Mouse (Mus musculus) lung, postnatal 10 days (tissue): ENCODE results near the gene Srpk1.

Experiments
- DNase-seq: peaks from one replicate; pipeline ENCODE4 v3.0.0; 2021

The Srpk1 gene

GRCm38 (mm10) chr17:28622300-28622759, at the start of gene Srpk1:
Gene Srpk1, minus strand, starts transcription at chr17:28622709.
- peak; percentile 92 for DNase-seq

- no peak for DNase-seq
Measured at GRCm38 (mm10) chr17:28659564-28659963, 37.1 kb upstream of the Srpk1 start.

DNA sequence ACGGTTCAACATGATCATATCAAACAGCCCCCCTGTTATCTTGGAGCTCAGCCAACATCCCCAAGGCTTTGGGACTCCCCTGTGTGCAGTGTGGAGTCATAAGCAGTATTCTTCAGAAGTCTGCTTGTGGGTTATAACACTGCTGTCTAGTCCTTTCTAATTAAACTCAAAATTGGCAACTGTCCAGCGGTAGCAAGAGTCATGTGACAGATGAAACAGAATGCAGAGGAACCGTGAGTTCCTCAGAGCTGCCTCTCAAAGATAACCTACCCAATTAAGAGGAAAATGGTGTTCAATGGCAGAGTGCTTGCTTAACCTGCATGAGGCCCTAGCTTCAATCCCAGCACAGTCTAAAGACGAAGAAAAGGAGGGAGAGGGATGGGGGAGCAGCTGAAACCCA, 35.4 kb upstream of the Srpk1 start:
- no peak for DNase-seq

DNA sequence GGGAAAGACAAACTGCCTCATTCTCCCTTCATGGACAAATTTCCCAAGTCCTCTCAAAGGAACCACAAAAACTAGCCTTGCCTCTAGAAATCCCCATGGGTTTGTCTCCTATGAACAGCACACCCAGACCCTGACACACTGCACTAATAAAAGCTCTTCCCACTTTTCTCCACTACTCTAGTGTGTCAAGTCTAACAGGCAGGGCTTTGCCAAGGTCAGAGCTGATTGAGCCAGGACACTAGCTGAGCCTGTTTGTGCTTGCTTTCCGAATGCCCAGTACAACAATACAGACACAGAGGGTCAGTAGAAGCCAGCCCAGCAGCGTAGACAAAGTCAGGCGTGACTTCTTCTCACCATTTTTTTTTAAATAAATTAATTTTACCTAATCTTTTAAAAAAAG, 27.8 kb upstream of the Srpk1 start:
- no peak for DNase-seq

GRCm38 (mm10) chr17:28648607-28649370, 26.3 kb upstream of the Srpk1 start:
- DNase-seq: peak; percentile 42

DNA sequence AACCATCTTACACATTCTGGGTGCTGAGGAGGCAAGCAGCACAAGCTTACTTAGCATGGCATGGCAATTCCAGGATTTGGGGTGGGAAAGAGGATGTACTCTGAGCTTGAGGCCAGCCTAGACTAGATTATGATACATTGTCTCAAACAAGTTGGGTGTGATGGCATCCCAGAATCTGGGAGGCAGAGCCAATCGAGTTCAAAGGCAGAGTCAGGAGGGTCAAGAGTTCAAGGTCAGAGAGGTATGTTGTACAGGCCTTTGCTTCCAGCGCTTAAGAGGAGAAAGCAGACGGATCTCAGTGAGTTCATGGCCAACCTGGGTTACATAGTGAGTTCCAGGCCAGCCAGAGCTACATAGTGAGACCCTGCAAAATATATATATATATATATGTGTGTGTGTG, 23.7 kb upstream of the Srpk1 start:
- no peak for DNase-seq

DNA sequence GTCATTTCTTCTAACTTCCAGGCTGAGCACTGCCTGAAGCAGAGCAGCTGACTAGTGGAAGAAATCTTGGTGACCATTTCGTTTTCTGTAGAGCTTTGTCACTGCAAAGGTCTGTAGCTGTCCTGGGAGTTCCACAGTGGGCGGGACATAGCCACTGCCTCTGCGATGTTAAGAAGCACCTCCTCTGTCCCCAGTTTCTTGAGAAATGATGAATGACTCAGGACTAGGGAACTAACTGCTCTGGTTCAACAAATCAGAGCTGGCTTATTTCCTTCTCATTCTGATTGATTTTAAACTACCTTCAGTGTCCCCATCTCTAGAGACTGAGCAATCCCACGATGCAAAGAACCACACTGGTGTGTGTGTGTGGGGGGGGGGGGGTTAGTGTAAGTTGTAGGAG, 21.6 kb upstream of the Srpk1 start:
- no peak for DNase-seq

GRCm38 (mm10) chr17:28643697-28644096, 21.2 kb upstream of the Srpk1 start:
- no peak for DNase-seq

- no peak for DNase-seq
Measured at GRCm38 (mm10) chr17:28640113-28640512, 17.6 kb upstream of the Srpk1 start.

DNA sequence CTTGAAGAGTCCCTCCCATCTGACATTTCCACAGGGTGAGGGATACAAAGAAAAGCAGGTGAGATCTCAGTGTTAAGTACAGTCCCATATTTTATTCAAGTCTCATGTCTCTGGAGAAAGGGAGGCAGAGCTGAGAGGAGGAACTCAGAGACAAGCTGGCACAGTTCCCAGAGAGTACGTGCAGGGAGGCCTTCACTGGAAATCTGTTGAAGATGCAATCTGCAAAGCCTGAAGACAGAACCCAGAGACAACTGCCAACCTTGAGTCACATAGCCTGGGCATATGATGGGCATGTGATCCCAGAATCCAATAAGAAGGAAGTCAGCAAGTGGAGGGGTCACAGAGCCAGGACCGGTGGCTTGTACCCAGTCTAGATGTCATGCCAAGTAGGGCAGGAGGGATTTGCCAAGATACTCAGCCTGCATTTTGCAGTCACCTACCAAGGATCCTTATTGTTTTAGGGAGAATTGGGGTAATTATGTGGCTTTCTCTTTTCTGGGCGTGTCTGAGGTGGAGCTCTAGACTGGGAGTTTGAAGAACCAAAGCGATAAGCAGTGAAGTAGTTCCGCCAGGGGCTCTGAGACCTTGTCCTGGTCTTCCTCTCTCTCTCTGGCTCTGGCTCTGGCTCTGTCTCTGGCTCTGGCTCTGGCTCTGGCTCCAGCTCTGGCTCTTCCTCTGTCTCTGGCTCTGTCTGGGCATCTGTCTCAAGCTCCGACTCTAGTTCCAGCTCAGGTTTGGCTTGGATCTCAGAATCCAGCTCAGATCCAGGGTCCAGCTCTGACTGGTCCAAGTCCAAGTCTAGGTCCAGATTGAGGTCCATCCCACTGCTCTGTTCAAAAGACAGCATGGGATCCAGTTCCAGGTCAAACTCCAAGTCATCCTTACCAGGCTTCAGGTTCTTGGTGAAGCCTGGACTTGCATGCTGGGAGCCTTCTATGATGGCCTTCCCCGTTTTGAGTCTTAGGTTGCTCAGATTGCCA, 15.5 kb upstream of the Srpk1 start:
- DNase-seq: no peak

- no peak for DNase-seq
Measured at GRCm38 (mm10) chr17:28635842-28636241, 13.3 kb upstream of the Srpk1 start.

DNA sequence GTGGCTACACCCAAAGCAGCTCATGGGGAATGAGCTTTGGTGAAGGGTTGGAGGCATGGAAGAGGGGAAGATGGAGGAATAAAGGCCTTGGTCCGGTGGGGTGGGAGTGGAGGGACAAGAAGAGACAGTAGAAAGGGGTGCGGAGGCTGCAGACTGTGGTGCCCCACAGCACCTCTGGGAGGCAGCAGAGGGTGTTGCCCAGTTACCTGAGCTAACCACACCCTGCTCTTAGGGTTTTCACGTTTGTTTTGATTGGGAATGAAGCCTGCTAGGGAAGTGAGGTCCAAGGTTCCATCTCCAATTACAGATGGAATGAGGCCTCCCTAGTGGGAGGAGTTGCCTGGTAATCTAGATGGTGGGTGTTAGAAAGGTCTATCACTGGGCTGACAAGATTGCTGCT, 6.6 kb upstream of the Srpk1 start:
- DNase-seq: no peak

GRCm38 (mm10) chr17:28628248-28629124, 6.0 kb upstream of the Srpk1 start:
- DNase-seq: no peak

DNA sequence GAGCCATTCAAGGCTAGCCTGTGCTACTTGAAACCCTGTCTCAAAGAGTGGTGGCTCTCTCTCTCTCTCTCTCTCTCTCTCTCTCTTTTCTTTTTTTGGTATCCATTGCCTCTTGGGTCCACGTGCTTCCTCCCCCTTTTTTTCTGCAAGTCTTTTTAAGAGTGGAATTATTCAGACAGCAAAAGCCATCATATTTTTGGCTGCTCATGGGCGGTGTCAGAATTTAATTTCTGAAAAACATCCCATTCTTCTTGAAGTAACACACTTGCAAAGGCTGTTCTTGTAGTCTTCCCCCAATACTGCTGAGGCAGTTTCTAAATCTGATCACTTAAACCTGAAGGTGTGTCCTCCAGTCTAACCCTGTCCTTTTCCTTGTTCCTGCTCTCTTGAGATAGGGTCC, 4.4 kb upstream of the Srpk1 start:
- no peak for DNase-seq

DNA sequence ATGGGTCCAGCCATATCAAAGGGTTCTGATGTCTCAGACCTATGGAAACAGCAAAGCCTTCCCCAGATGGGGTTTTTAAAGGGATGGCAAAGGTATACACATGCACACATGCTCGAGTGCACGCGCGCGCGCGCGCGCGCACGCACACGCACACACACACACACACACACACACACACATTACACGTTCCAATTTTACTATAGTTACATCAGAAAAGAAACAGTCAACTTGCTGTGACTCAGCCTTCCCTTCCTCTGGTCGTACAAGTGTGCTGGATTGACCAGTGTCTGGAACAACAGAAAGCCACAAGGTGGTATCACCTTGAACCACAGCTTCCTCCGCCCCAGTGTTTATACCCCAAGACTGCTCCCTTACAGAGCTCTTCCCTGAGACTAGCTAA, 2.8 kb upstream of the Srpk1 start:
- no peak for DNase-seq

- no peak for DNase-seq
Measured at GRCm38 (mm10) chr17:28624841-28625240, 2.3 kb upstream of the Srpk1 start.

DNA sequence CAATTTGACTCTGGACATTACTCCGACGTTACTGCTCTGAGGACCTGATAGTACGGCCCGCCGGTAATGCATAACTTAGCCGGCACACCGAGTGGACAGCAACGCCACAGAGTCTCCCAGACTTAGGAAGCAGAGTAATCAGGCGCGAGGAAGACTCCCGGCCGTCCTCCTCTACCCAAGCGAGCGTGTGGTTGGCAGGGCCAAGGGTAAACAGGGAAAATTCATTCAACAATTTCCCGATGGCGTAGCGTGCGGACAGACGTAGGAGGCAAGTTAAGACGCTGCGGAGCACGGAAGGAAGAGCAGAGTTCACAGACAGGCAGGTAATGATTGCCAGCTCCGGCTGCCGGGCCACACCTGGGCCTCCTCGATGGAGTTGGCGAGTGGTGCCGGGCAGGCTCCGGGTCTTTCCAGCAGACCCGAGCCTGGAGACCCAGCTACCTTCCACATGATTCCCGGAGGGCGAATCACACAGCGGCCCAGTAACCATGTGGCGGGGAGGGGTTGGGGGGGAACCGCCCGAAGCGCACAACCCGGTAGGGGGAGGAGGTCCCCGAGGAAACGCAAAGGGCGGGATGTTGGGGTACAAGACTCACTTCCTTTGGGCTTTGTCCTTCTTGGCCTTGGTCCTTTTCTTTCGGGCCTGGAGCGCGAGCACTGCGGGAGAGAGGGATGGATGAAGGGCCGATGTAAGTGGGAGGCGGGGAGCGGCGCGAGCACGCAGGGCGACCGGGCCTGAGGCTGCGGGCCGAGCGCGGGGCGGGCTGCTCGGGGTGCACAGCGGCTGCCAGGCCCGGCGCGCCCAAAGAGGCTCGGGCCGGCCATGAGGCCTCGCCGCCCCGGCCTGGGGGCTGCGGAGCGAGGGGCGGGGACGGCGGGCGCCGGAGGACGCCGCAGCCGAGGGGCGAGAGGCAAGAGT, 869 bp downstream of the Srpk1 start:
- DNase-seq: peak; percentile 57

- no peak for DNase-seq
Measured at GRCm38 (mm10) chr17:28618775-28619174, 3.7 kb downstream of the Srpk1 start.

- no peak for DNase-seq
Measured at GRCm38 (mm10) chr17:28618124-28618523, 4.4 kb downstream of the Srpk1 start.

GRCm38 (mm10) chr17:28617636-28618035, 4.9 kb downstream of the Srpk1 start:
- no peak for DNase-seq

DNA sequence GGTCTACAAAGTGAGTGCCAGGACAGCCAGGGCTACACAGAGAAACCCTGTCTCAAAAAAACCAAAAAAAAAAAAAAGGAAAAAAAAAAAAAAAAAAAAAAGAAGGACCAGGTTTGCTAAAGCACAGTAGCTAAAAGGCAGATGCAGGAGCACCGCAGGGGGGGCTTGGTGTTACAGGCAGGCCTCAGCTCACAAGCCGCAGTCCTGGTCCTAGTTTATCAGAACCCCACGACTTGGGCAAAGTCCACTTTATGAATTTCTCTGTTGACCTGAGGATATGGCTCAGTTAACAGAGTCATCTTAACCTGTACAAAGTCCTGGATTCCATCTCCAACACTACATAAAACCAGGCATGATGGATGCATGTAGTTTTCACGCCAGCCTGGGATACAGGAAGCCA, 7.2 kb downstream of the Srpk1 start:
- no peak for DNase-seq

GRCm38 (mm10) chr17:28613096-28613495, 9.4 kb downstream of the Srpk1 start:
- no peak for DNase-seq
